Mouse (Mus musculus): ENCODE measurements around the gene Ube4a. TPM values are rescaled to one million over a fixed set of nuclear protein-coding genes. Genes with fewer than 3 reads are reported as not detected.

Gene Ube4a
- polyA plus RNA-seq (2015; fragmentation: Nextera tagmentation; extraction: Ambion mirVana): 11.7 and 14.3 TPM in 2 replicates

DNA sequence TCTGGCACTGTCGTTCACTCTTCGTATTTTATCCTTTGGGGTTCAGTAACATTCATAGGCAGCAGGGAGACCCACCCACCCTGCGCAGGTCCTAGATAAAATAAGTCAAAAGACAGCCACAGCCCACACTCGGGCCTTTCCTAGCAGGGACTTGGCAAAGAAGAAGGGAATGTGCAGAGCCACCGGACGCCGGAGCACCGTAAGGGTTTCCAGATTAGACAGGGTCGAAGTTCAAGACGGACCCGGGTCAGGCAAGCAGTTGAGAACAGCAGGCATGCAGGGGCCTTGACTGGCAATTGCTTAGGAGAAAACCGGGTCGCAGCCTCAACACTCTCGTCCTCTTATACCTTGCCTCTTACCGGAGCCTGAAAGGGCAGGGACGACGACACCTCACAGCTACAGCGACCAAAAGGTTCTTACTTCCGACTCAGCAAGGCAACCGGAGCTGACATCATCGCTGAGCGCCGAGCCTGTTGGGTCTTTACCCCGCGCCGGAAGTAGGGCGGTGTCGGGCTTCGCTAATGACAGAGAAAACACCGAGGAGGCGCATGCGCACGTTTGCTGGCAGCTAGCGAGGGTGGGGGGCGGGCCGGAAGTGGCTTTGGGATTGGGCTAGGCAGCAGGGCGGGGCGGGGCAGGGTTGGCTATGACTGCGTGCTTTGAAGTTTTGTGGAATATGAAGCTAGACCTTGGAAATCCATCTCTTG lies at the start of gene Ube4a:
Gene Ube4a, minus strand, starts transcription at position 475 of the 707 bp plus-strand sequence.
- Histone ChIP-seq H3K9ac (ENCODE audit: low read length) (peak within 1 kb of the TSS; percentile 84), H3K9me3 (ENCODE audit: control insufficient read depth, low read length) (no peaks in the 10 kb centered on the region), H3K4me2 (replicated peaks; ENCODE audit: low read depth) (peak within 1 kb of the TSS; percentile 83), H3K27me3 (ENCODE audit: control insufficient read depth, insufficient read depth, low read length) (no peaks in the 10 kb centered on the region), H3K36me3 (ENCODE audit: control insufficient read depth, insufficient read depth, low read length) (peaks cover 5% of the 10 kb centered on the region), H3K27ac (replicated peaks) (peak within 1 kb of the TSS; percentile 89), H3K4me3 (ENCODE audit: low read depth, low read length) (peak within 1 kb of the TSS; percentile 84), H3K4me1 (replicated peaks; ENCODE audit: control insufficient read depth, insufficient read depth) (no peaks in the 10 kb centered on the region; the same call in 1 of the 2 replicates)
- TF ChIP-seq CTCF (IDR thresholded peaks at IDR 0.05; ENCODE audit: low read depth) (no peak), EP300 (optimal IDR thresholded peaks at IDR 0.05) (no peak)
- peak; percentile 97 for ATAC-seq (ENCODE audit: low FRiP score, low TSS enrichment)
- DNase-seq (ENCODE audit: low spot score): peak; percentile 100
- WGBS: under 1% methylated on average over 39 of the region's 39 CpGs

DNA sequence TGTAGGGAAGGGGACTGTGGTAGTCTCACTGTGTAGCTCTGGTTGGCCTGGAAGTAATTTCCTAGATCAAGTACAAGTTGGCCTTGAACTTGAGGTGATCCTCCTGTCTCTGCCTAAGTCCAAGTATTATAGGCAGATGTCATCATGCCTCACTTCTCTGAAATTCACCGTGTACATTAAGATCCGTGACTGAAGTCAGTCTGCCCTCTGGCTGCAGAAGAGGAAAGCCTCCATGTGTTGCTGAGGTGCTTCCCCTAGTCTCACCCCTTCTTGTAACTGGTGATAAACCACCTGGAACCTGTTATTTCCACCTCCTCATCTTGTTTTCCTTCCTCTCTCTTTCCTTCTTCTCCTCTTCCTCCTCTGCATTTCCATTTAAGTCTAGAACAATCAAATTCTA lies 49.5 kb upstream of the Ube4a start:
- Histone ChIP-seq H3K9me3 (ENCODE audit: control insufficient read depth, low read length) (no peaks in the 10 kb centered on the region), H3K27me3 (ENCODE audit: control insufficient read depth, insufficient read depth, low read length) (no peaks in the 10 kb centered on the region), H3K4me2 (replicated peaks; ENCODE audit: low read depth) (no peak overlapping the region), H3K27ac (replicated peaks) (no peak overlapping the region), H3K9ac (ENCODE audit: low read length) (no peak overlapping the region), H3K36me3 (ENCODE audit: control insufficient read depth, insufficient read depth, low read length) (no peaks in the 10 kb centered on the region), H3K4me1 (replicated peaks; ENCODE audit: control insufficient read depth, insufficient read depth) (no peaks in the 10 kb centered on the region), H3K4me3 (ENCODE audit: low read depth, low read length) (no peak overlapping the region)
- ATAC-seq (ENCODE audit: low FRiP score, low TSS enrichment) (no peak), DNase-seq (ENCODE audit: low spot score) (no peak)
- WGBS: 42% methylated on average over 2 of the region's 2 CpGs
- TF ChIP-seq CTCF (IDR thresholded peaks at IDR 0.05; ENCODE audit: low read depth) (peak; percentile 30; the same call in 1 of the 2 replicates), EP300 (optimal IDR thresholded peaks at IDR 0.05) (no peak)

DNA sequence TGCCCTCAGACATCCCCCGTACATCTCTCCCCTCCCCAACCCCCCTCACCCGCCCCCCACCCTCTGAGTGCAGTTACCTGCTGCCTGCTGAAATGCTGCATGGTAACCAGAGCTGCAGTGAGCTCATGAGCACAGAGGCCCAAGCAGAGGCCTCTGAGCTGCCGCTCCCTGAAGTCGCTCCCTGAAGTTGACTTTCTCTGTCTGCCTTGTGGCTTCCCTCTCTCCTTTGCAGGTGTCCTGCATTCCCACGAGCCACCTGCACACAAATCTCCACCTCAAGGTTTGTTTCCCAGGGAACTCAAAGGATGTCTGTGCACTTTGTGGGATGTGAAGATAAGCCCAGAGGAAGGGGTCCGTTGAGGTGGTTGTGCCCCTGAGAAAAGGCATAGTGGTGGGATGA lies 45.9 kb upstream of the Ube4a start:
- H3K27ac ChIP-seq (replicated peaks): no peak overlapping the region
- no peak for DNase-seq (ENCODE audit: low spot score)
- 40% methylated on average over 6 of the region's 6 CpGs for WGBS
- no peak overlapping the region for H3K4me3 ChIP-seq (ENCODE audit: low read depth, low read length)
- no peaks in the 10 kb centered on the region for H3K4me1 ChIP-seq (replicated peaks; ENCODE audit: control insufficient read depth, insufficient read depth)
- no peak for ATAC-seq (ENCODE audit: low FRiP score, low TSS enrichment)
- no peaks in the 10 kb centered on the region for H3K27me3 ChIP-seq (ENCODE audit: control insufficient read depth, insufficient read depth, low read length)
- TF ChIP-seq EP300 (optimal IDR thresholded peaks at IDR 0.05) (no peak), CTCF (IDR thresholded peaks at IDR 0.05; ENCODE audit: low read depth) (no peak)
- H3K9ac ChIP-seq (ENCODE audit: low read length): no peak overlapping the region
- no peaks in the 10 kb centered on the region for H3K9me3 ChIP-seq (ENCODE audit: control insufficient read depth, low read length)
- H3K36me3 ChIP-seq (ENCODE audit: control insufficient read depth, insufficient read depth, low read length): no peaks in the 10 kb centered on the region
- H3K4me2 ChIP-seq (replicated peaks; ENCODE audit: low read depth): no peak overlapping the region

DNA sequence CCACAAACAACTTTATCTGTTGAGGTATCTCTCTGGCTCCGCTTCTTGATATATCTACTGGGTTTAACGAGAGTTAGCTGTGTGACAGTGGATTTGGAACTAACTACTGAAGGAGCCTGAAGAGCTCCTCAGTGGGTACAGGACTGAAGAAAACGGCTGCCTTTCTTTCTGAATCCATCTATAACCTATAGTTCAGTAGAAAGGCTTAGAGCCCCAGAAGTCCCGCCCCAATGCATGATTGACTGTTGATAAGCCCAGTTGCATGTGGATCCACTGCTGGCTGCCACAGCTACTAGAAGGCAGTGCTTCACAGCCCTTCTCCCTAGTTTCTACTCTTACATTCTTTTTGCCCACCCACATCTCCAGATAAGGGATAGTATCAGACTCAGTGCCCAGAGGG lies 45.1 kb upstream of the Ube4a start:
- Histone ChIP-seq H3K4me2 (replicated peaks; ENCODE audit: low read depth) (no peak overlapping the region), H3K36me3 (ENCODE audit: control insufficient read depth, insufficient read depth, low read length) (no peaks in the 10 kb centered on the region), H3K27me3 (ENCODE audit: control insufficient read depth, insufficient read depth, low read length) (no peaks in the 10 kb centered on the region), H3K9ac (ENCODE audit: low read length) (no peak overlapping the region), H3K4me1 (replicated peaks; ENCODE audit: control insufficient read depth, insufficient read depth) (no peaks in the 10 kb centered on the region), H3K4me3 (ENCODE audit: low read depth, low read length) (no peak overlapping the region), H3K27ac (replicated peaks) (no peak overlapping the region), H3K9me3 (ENCODE audit: control insufficient read depth, low read length) (no peaks in the 10 kb centered on the region)
- DNase-seq (ENCODE audit: low spot score): no peak
- TF ChIP-seq CTCF (IDR thresholded peaks at IDR 0.05; ENCODE audit: low read depth): no peak
- no peak for TF ChIP-seq EP300 (optimal IDR thresholded peaks at IDR 0.05)
- 63% methylated on average over 4 of the region's 4 CpGs for WGBS
- no peak for ATAC-seq (ENCODE audit: low FRiP score, low TSS enrichment)

DNA sequence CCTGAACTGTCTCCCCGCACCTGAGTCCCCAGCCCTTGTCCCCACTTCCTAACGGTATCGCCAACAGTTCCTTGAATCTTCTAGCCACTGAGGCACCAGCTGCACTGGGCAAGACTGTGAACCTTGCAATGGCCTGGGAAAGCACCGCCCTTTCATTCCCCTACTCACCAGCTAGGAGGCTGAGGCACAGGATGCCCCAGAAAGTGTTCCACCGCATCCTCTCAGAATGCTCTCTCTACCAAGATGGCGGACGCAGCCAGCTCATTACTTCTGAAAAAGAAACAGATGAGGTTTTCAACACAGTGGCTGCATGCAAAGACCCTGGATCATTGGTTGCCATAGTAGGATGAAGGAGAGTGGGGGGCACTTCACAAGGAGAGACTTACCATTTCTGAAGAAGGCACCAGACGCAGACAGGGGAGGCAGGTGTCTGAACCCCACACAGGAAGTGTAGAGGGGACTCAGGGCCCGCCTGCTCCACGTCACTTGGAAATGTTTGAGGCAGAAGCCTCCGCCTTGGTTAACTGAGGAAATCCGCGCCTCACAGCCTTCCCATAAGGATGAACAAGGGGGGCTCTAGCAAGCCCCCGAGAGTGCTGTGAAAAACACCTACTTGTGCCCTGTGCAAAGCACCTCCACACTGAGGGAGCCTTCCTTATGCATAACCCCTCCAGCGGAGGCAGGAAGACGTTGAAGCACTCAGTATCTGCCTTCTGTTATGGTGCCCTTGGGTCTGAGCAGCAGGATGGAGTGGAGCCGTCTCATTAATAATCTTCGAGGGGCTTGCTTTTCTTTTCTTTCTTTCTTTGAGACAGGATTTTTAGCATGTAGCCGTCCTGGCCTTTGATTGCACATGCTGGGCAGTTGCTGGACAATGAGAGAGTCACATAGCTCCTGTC lies 44.0 kb upstream of the Ube4a start, which contains the start of gene Cd3e:
Gene Cd3e, minus strand, starts transcription at position 448 of the 899 bp plus-strand sequence.
- no peaks in the 10 kb centered on the region for H3K36me3 ChIP-seq (ENCODE audit: control insufficient read depth, insufficient read depth, low read length)
- H3K27me3 ChIP-seq (ENCODE audit: control insufficient read depth, insufficient read depth, low read length): no peaks in the 10 kb centered on the region
- no peak within 1 kb of the TSS for H3K27ac ChIP-seq (replicated peaks)
- WGBS: 85% methylated on average over 19 of the region's 19 CpGs
- no peak for DNase-seq (ENCODE audit: low spot score)
- TF ChIP-seq CTCF (IDR thresholded peaks at IDR 0.05; ENCODE audit: low read depth) (no peak), EP300 (optimal IDR thresholded peaks at IDR 0.05) (no peak)
- no peaks in the 10 kb centered on the region for H3K4me1 ChIP-seq (replicated peaks; ENCODE audit: control insufficient read depth, insufficient read depth)
- ATAC-seq (ENCODE audit: low FRiP score, low TSS enrichment): no peak
- H3K9ac ChIP-seq (ENCODE audit: low read length): no peak within 1 kb of the TSS
- H3K4me2 ChIP-seq (replicated peaks; ENCODE audit: low read depth): no peak within 1 kb of the TSS
- no peaks in the 10 kb centered on the region for H3K9me3 ChIP-seq (ENCODE audit: control insufficient read depth, low read length)
- H3K4me3 ChIP-seq (ENCODE audit: low read depth, low read length): no peak within 1 kb of the TSS
